ENCODE assay signal across 28 mouse cellular contexts in genomic region chr12:74474741-74475140, GRCm38 (mm10).
"Had no signal": no experiment of that assay in that cellular context is flagged by ENCODE, and none has a peak within 500 bp of the region (broad histone marks: within the 10 kb centered on the region; RNA-seq: fewer than 3 reads in every experiment).

No protein-coding gene starts in this region.

- H3K9ac ChIP-seq: limb, embryonic 12.5 days; limb, embryonic 13.5 days; limb, embryonic 15.5 days; liver, embryonic 12.5 days; liver, embryonic 13.5 days; liver, embryonic 14.5 days; liver, embryonic 15.5 days; liver, postnatal 0 days; lung, embryonic 14.5 days; lung, embryonic 15.5 days; midbrain, embryonic 12.5 days; midbrain, embryonic 13.5 days; midbrain, embryonic 15.5 days; neural tube, embryonic 12.5 days had no signal

- H3K27ac ChIP-seq: limb, embryonic 10.5 days; limb, embryonic 12.5 days; limb, embryonic 13.5 days; limb, embryonic 15.5 days; liver, embryonic 12.5 days; liver, embryonic 13.5 days; liver, embryonic 14.5 days; liver, embryonic 15.5 days; lung, embryonic 15.5 days; macrophage; midbrain, embryonic 10.5 days; midbrain, embryonic 12.5 days; midbrain, embryonic 13.5 days; midbrain, embryonic 15.5 days; neural tube, embryonic 12.5 days had no signal

- H3K36me3 ChIP-seq: limb, embryonic 10.5 days; limb, embryonic 12.5 days; limb, embryonic 13.5 days; limb, embryonic 15.5 days; liver, embryonic 12.5 days; liver, embryonic 13.5 days; liver, embryonic 15.5 days; lung, embryonic 15.5 days; midbrain, embryonic 10.5 days; midbrain, embryonic 12.5 days; midbrain, embryonic 13.5 days; midbrain, embryonic 15.5 days; neural tube, embryonic 12.5 days had no signal

- H3K4me1 ChIP-seq: limb, embryonic 10.5 days; limb, embryonic 12.5 days; liver, embryonic 12.5 days; liver, embryonic 13.5 days; liver, embryonic 15.5 days; lung, embryonic 15.5 days; megakaryocyte, embryonic 14.5 days; midbrain, embryonic 10.5 days; midbrain, embryonic 12.5 days; midbrain, embryonic 13.5 days; midbrain, embryonic 15.5 days; neural tube, embryonic 12.5 days had no signal

- H3K4me3 ChIP-seq: limb, embryonic 10.5 days; limb, embryonic 12.5 days; limb, embryonic 13.5 days; limb, embryonic 15.5 days; liver, embryonic 12.5 days; liver, embryonic 13.5 days; liver, embryonic 15.5 days; lung, embryonic 15.5 days; megakaryocyte, embryonic 14.5 days; midbrain, embryonic 10.5 days; midbrain, embryonic 12.5 days; midbrain, embryonic 13.5 days; midbrain, embryonic 15.5 days; myocyte; neural tube, embryonic 12.5 days had no signal

- DNase-seq: left cerebral cortex, postnatal 4 days; liver; liver, embryonic 13.5 days; liver, postnatal 0 days; lung, adult 18-20 months; lung, adult 2 months; lung, embryonic 14.5 days; lung, postnatal 10 days; lung, postnatal 14 days; lung, postnatal 36 days; lung, postnatal 4 days; midbrain, embryonic 14.5 days had no signal

- H3K27me3 ChIP-seq: limb, embryonic 12.5 days; limb, embryonic 13.5 days; limb, embryonic 15.5 days; liver, embryonic 12.5 days; liver, embryonic 13.5 days; liver, embryonic 15.5 days; lung, embryonic 15.5 days; megakaryocyte, embryonic 14.5 days; midbrain, embryonic 12.5 days; midbrain, embryonic 13.5 days; midbrain, embryonic 15.5 days; neural tube, embryonic 12.5 days had no signal
